Mouse (Mus musculus) erythroblast, embryonic 14.5 days (primary cell): ENCODE data around the gene Rasgrp3.

Source experiments
- GATA1 ChIP-seq: IDR thresholded peaks from 2 replicates; pipeline ENCODE4 v1.6.1; 2012; ENCODE audit warnings: low read length, inconsistent platforms, mixed read lengths
- TAL1 ChIP-seq: IDR thresholded peaks from 3 replicates; pipeline ENCODE4 v1.6.1; 2012; ENCODE audit warnings: low read length, inconsistent platforms, mixed read lengths

DNA sequence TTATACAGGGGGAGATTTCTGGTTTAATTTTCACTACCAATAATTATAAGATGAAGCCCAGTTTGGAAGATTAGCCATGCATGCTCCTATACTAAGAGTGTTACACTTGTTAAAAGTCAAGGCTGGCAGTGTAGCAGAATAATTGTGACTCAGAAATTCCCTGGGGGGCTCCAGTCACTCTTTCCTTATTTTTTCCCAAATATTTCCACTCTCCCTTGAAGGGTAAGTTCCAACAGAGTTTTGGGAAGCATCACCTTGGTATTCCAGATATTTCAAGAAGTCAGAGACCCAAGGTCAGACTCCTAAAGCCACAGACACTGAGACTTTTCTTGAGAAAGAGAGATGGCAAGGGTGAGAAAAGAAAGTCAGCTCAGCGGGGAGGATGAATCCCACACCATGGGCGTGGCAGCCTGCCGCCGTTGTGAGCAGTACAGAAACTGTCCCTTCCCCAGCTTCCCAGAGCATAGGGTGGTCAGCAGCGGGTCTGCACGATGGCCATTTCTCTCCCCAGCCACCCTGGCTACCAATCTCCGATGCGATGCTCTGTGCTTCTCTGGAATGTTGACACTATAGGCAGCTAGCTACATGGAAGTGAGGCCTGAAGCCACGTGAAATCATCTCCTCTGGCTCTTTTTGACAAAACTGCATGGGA, 28.8 kb downstream of the Rasgrp3 start:
- TF ChIP-seq GATA1 = no peak
- TF ChIP-seq TAL1 = no peak
